Mouse (Mus musculus) brown adipose tissue, adult 24 weeks (tissue): Measurements from ENCODE around the gene B3glct. TPM values are rescaled to one million over a fixed set of nuclear protein-coding genes. Genes with fewer than 3 reads are reported as not detected.

Source experiments
- H3K27ac ChIP-seq: fragments of 200-500 bp; replicated peaks from 2 replicates; pipeline ENCODE4 v1.5.1; 2012; ENCODE audit warnings: low read depth, mild to moderate bottlenecking, low read length
- H3K4me1 ChIP-seq: fragments of 200-500 bp; 2 replicates; pipeline ENCODE4 v1.6.1; 2012; ENCODE audit warnings: low read length, mixed read lengths; ENCODE audit not compliant: control insufficient read depth, insufficient read depth, insufficient read length
- H3K4me3 ChIP-seq: fragments of 200-500 bp; 2 replicates; pipeline ENCODE4 v1.5.1; 2012; ENCODE audit warnings: low read depth, mild to moderate bottlenecking, low read length, moderate library complexity; ENCODE audit not compliant: insufficient read depth
- polyA plus RNA-seq: library from polyadenylated mRNA; stranded (reverse); fragments of >200 nt; gene quantifications from 2 replicates; pipeline ENCODE4 v1.2.4, GENCODE M21; 2012; ENCODE audit not compliant: missing spikeins, insufficient read depth, insufficient read length

Gene B3glct
- polyA plus RNA-seq, 1 experiment, result 12.9 TPM

GRCm38 (mm10) chr5:149695077-149695750 lies 17.2 kb downstream of the B3glct start:
- no peak overlapping the region for H3K27ac ChIP-seq
- no peak overlapping the region for H3K4me3 ChIP-seq
- H3K4me1 ChIP-seq, result peaks cover 3% of the 10 kb centered on the region; the same call in 1 of the 2 replicates

- no peak overlapping the region for H3K4me3 ChIP-seq
- no peak overlapping the region for H3K27ac ChIP-seq
- H3K4me1 ChIP-seq, result no peaks in the 10 kb centered on the region
Observed at GRCm38 (mm10) chr5:149702770-149703169, 24.7 kb downstream of the B3glct start.

GRCm38 (mm10) chr5:149711545-149711944 lies 33.5 kb downstream of the B3glct start:
- no peak overlapping the region for H3K27ac ChIP-seq
- no peak overlapping the region for H3K4me3 ChIP-seq
- H3K4me1 ChIP-seq, result no peaks in the 10 kb centered on the region

GRCm38 (mm10) chr5:149713170-149713774 lies 35.2 kb downstream of the B3glct start:
- no peaks in the 10 kb centered on the region for H3K4me1 ChIP-seq
- no peak overlapping the region for H3K27ac ChIP-seq
- H3K4me3 ChIP-seq, result no peak overlapping the region

GRCm38 (mm10) chr5:149713834-149714233 lies 35.8 kb downstream of the B3glct start:
- Histone ChIP-seq H3K27ac (no peak overlapping the region), H3K4me1 (no peaks in the 10 kb centered on the region), H3K4me3 (no peak overlapping the region)

GRCm38 (mm10) chr5:149715571-149716328 lies 37.7 kb downstream of the B3glct start:
- Histone ChIP-seq H3K4me3 (no peak overlapping the region), H3K27ac (no peak overlapping the region), H3K4me1 (no peaks in the 10 kb centered on the region)

- no peak overlapping the region for H3K27ac ChIP-seq
- H3K4me1 ChIP-seq, result no peaks in the 10 kb centered on the region
- no peak overlapping the region for H3K4me3 ChIP-seq
Observed at GRCm38 (mm10) chr5:149716329-149716690, 38.3 kb downstream of the B3glct start.

GRCm38 (mm10) chr5:149731776-149732175 lies 53.7 kb downstream of the B3glct start:
- Histone ChIP-seq H3K4me3 (no peak overlapping the region), H3K4me1 (no peaks in the 10 kb centered on the region), H3K27ac (no peak overlapping the region)

GRCm38 (mm10) chr5:149737210-149737609 lies 59.2 kb downstream of the B3glct start:
- no peaks in the 10 kb centered on the region for H3K4me1 ChIP-seq
- no peak overlapping the region for H3K4me3 ChIP-seq
- no peak overlapping the region for H3K27ac ChIP-seq

- H3K4me1 ChIP-seq, result no peaks in the 10 kb centered on the region
- H3K27ac ChIP-seq, result no peak overlapping the region
- H3K4me3 ChIP-seq, result no peak overlapping the region
Observed at GRCm38 (mm10) chr5:149740145-149740544, 62.1 kb downstream of the B3glct start.

GRCm38 (mm10) chr5:149740703-149741102 lies 62.7 kb downstream of the B3glct start:
- Histone ChIP-seq H3K4me3 (no peak overlapping the region), H3K4me1 (no peaks in the 10 kb centered on the region), H3K27ac (no peak overlapping the region)

- Histone ChIP-seq H3K4me3 (no peak overlapping the region), H3K27ac (no peak overlapping the region), H3K4me1 (no peaks in the 10 kb centered on the region)
Observed at GRCm38 (mm10) chr5:149742286-149742685, 64.3 kb downstream of the B3glct start.

- no peak overlapping the region for H3K4me3 ChIP-seq
- no peaks in the 10 kb centered on the region for H3K4me1 ChIP-seq
- H3K27ac ChIP-seq, result no peak overlapping the region
Observed at GRCm38 (mm10) chr5:149745079-149745478, 67.0 kb downstream of the B3glct start.

- Histone ChIP-seq H3K4me1 (no peaks in the 10 kb centered on the region), H3K4me3 (no peak overlapping the region), H3K27ac (no peak overlapping the region)
Observed at GRCm38 (mm10) chr5:149748640-149749580, 70.9 kb downstream of the B3glct start.

- no peak overlapping the region for H3K27ac ChIP-seq
- no peaks in the 10 kb centered on the region for H3K4me1 ChIP-seq
- no peak overlapping the region for H3K4me3 ChIP-seq
Observed at GRCm38 (mm10) chr5:149751861-149752260, 73.8 kb downstream of the B3glct start.
